Mouse (Mus musculus) cerebellum, adult 2 months (tissue): ENCODE measurements around the gene Dpy19l3. TPM values are rescaled to one million over a fixed set of nuclear protein-coding genes. Genes with fewer than 3 reads are reported as not detected.
A peak's percentile ranks its signal among the peaks of the same experiment; 100 is the strongest.

Source experiments
- DNase-seq, 2 experiments: peaks; one replicate each; pipeline ENCODE4 v3.0.0; 2021
- H3K27ac ChIP-seq: fragments of 200-500 bp; 2 replicates; pipeline ENCODE4 v1.5.1; 2012; ENCODE audit warnings: low read length, control low read depth, inconsistent platforms; ENCODE audit not compliant: insufficient read depth
- H3K27me3 ChIP-seq: fragments of 200-500 bp; 2 replicates; pipeline ENCODE4 v1.6.1; 2012; ENCODE audit warnings: inconsistent platforms, mild to moderate bottlenecking, low read length, moderate library complexity; ENCODE audit not compliant: control insufficient read depth, insufficient read depth
- H3K4me1 ChIP-seq: fragments of 200-500 bp; 2 replicates; pipeline ENCODE4 v1.6.1; 2011; ENCODE audit warnings: low read length; ENCODE audit not compliant: control insufficient read depth, insufficient read depth
- H3K4me3 ChIP-seq: fragments of 200-500 bp; replicated peaks from 2 replicates; pipeline ENCODE3; 2011; ENCODE audit warnings: mild to moderate bottlenecking, low read depth, low read length, control low read depth; ENCODE audit not compliant: insufficient read depth
- CTCF ChIP-seq: fragments of 200-500 bp; IDR thresholded peaks from 2 replicates; pipeline ENCODE4 v1.5.1; 2011; ENCODE audit warnings: low read depth, mild to moderate bottlenecking, control low read depth, low read length, moderate library complexity, borderline replicate concordance; ENCODE audit not compliant: insufficient read depth
- POLR2A ChIP-seq: fragments of 200-500 bp; IDR thresholded peaks from 2 replicates; pipeline ENCODE4 v1.6.1; 2011; ENCODE audit warnings: low read length, control low read depth, borderline replicate concordance; ENCODE audit not compliant: insufficient read depth
- WGBS: fragments of 180-500 bp; shearing (Covaris S2); methylation state at CpG from one replicate; pipeline ENCODE4 v1.1.7; 2018; 5-methylcytosine and 5-hydroxymethylcytosine counted together
- polyA plus RNA-seq: library from polyadenylated mRNA; depleted of rRNA; stranded (reverse); fragments of >200 nt; gene quantifications from 2 replicates; pipeline ENCODE4 v1.2.3, GENCODE M21; 2012

The Dpy19l3 gene
- polyA plus RNA-seq, 1 experiment, result 25.5 TPM

GRCm38 (mm10) chr7:35698073-35698472 lies 56.2 kb downstream of the Dpy19l3 start:
- H3K27ac ChIP-seq, result no peak overlapping the region
- no peaks in the 10 kb centered on the region for H3K27me3 ChIP-seq
- WGBS, result 97% methylated on average over 1 of the region's 1 CpGs
- H3K4me3 ChIP-seq, result no peak overlapping the region
- no peak for DNase-seq
- H3K4me1 ChIP-seq, result no peaks in the 10 kb centered on the region
- TF ChIP-seq CTCF (no peak), POLR2A (no peak)

- TF ChIP-seq CTCF (no peak), POLR2A (no peak)
- WGBS, result 15% methylated on average over 12 of the region's 12 CpGs
- no peak for DNase-seq
- H3K4me1 ChIP-seq, result peaks cover 5% of the 10 kb centered on the region; the same call in 1 of the 2 replicates
- H3K27me3 ChIP-seq, result no peaks in the 10 kb centered on the region
- no peak overlapping the region for H3K4me3 ChIP-seq
- H3K27ac ChIP-seq, result no peak overlapping the region
Measured at GRCm38 (mm10) chr7:35692641-35693040, 61.6 kb downstream of the Dpy19l3 start.

DNA sequence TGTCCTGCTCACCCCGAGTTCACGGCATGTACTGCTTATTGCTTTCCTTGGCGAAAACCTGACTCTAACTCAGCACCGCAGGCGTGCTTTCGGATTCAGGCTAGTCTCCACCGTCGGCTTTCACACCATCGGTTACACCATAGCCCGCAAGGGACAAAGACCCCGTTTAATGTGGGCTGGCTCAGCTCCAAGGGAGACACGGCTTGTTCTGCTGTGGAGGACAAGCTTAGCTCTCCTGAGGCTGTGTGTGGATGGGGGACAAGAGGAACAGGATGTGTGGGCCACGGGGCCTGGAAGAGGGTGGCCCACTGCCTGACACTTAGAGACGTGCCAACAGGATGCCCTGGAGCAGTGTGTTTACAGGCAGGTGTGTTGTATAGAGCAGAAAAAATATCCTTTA lies 62.1 kb downstream of the Dpy19l3 start:
- peaks cover 5% of the 10 kb centered on the region; the same call in 1 of the 2 replicates for H3K4me1 ChIP-seq
- no peaks in the 10 kb centered on the region for H3K27me3 ChIP-seq
- H3K4me3 ChIP-seq, result no peak overlapping the region
- WGBS, result 36% methylated on average over 14 of the region's 14 CpGs
- no peak for DNase-seq
- H3K27ac ChIP-seq, result no peak overlapping the region
- TF ChIP-seq POLR2A (no peak), CTCF (no peak)

GRCm38 (mm10) chr7:35688781-35689349 lies 65.4 kb downstream of the Dpy19l3 start:
- 36% methylated on average over 11 of the region's 11 CpGs for WGBS
- TF ChIP-seq CTCF (no peak), POLR2A (no peak)

GRCm38 (mm10) chr7:35688276-35688675 lies 66.0 kb downstream of the Dpy19l3 start:
- Histone ChIP-seq H3K27ac (no peak overlapping the region), H3K4me1 (peaks cover 5% of the 10 kb centered on the region; the same call in 1 of the 2 replicates), H3K27me3 (no peaks in the 10 kb centered on the region), H3K4me3 (no peak overlapping the region)
- TF ChIP-seq CTCF (no peak), POLR2A (no peak)
- WGBS, result 56% methylated on average over 9 of the region's 9 CpGs
- no peak for DNase-seq

More at GRCm38 (mm10) chr7:35688781-35689349, 65.4 kb downstream of the Dpy19l3 start:
- peaks cover 5% of the 10 kb centered on the region; the same call in 1 of the 2 replicates for H3K4me1 ChIP-seq
- no peak for DNase-seq
- H3K27me3 ChIP-seq, result no peaks in the 10 kb centered on the region
- H3K4me3 ChIP-seq, result no peak overlapping the region
- no peak overlapping the region for H3K27ac ChIP-seq

DNA sequence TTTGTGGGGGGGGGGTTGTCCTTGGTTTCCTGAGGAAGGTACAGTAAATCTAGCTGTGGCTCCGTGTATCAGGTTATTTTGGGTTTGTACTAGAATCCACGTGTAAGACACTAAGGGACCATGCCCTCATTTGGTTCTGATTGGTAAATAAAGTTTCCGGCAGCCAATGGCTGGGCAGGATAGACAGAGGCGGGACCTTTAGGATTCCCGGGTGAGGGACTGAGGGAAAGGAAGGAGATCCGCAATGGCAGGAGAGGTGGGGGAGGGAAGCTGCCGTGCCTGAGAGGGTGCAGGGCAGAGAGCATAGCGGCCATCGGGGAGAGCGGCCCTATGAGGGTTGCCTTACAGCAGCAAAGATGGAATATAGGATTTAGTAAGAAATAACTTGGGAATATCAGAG lies 67.0 kb downstream of the Dpy19l3 start:
- peak in 1 of 2 experiments; percentile 12 for DNase-seq
- no peak for TF ChIP-seq CTCF
- no peaks in the 10 kb centered on the region for H3K4me1 ChIP-seq
- no peak overlapping the region for H3K4me3 ChIP-seq
- H3K27me3 ChIP-seq, result no peaks in the 10 kb centered on the region
- 50% methylated on average over 10 of the region's 10 CpGs for WGBS
- no peak overlapping the region for H3K27ac ChIP-seq

GRCm38 (mm10) chr7:35686756-35687155 lies 67.5 kb downstream of the Dpy19l3 start:
- DNase-seq, result peak; percentile 50 to 64
- H3K4me3 ChIP-seq, result no peak overlapping the region
- 23% methylated on average over 13 of the region's 13 CpGs for WGBS
- H3K4me1 ChIP-seq, result no peaks in the 10 kb centered on the region
- H3K27ac ChIP-seq, result no peak overlapping the region
- H3K27me3 ChIP-seq, result no peaks in the 10 kb centered on the region
- TF ChIP-seq POLR2A (no peak), CTCF (peak; percentile 84)

- Histone ChIP-seq H3K4me1 (no peaks in the 10 kb centered on the region), H3K4me3 (no peak overlapping the region), H3K27me3 (no peaks in the 10 kb centered on the region), H3K27ac (no peak overlapping the region)
- DNase-seq, result no peak
- WGBS, result 35% methylated on average over 11 of the region's 11 CpGs
- TF ChIP-seq CTCF, result no peak
- no peak for TF ChIP-seq POLR2A
Measured at GRCm38 (mm10) chr7:35686216-35686615, 68.0 kb downstream of the Dpy19l3 start.
